Mouse (Mus musculus) embryonic facial prominence, embryonic 11.5 days (tissue): ENCODE results near the gene Cxcl9. TPM values are rescaled to one million over a fixed set of nuclear protein-coding genes. Genes with fewer than 3 reads are reported as not detected.

ENCODE experiments used
- ATAC-seq: fragments of 200-750 bp; cut with Nextera tagmentation; replicated peaks from 2 replicates; pipeline ENCODE4 v1.8.0; 2017; ENCODE audit warnings: low read depth; ENCODE audit not compliant: insufficient number of reproducible peaks, low FRiP score, low TSS enrichment
- DNase-seq: peaks from one replicate; pipeline ENCODE4 v3.0.0-alpha.2; 2015; ENCODE audit warnings: low spot score
- H3K27ac ChIP-seq: fragments of 300-500 bp; sonication (generic); replicated peaks from 2 replicates; pipeline ENCODE4 v1.5.1; 2014; ENCODE audit warnings: mild to moderate bottlenecking, low read depth, low read length, control low read depth
- H3K27me3 ChIP-seq: fragments of 300-500 bp; sonication (generic); 2 replicates; pipeline ENCODE4 v1.6.1; 2014; ENCODE audit warnings: mild to moderate bottlenecking, low read length, moderate library complexity, mixed read lengths; ENCODE audit not compliant: control insufficient read depth, insufficient read depth
- H3K36me3 ChIP-seq: fragments of 300-500 bp; sonication (generic); replicated peaks from 2 replicates; pipeline ENCODE4 v1.6.1; 2014; ENCODE audit warnings: low read depth, mild to moderate bottlenecking, low read length, moderate library complexity, mixed read lengths; ENCODE audit not compliant: control insufficient read depth, insufficient read depth
- H3K4me1 ChIP-seq: fragments of 300-500 bp; sonication (generic); 2 replicates; pipeline ENCODE4 v1.6.1; 2014; ENCODE audit warnings: low read length, mixed read lengths; ENCODE audit not compliant: control insufficient read depth, insufficient read depth
- H3K4me2 ChIP-seq: fragments of 300-500 bp; sonication (generic); 2 replicates; pipeline ENCODE4 v1.6.1; 2014; ENCODE audit warnings: low read depth, mild to moderate bottlenecking, control low read depth, low read length, moderate library complexity
- H3K4me3 ChIP-seq: fragments of 300-500 bp; sonication (generic); 2 replicates; pipeline ENCODE4 v1.5.1; 2014; ENCODE audit warnings: low read depth, low read length, control low read depth
- H3K9ac ChIP-seq: fragments of 300-500 bp; sonication (generic); replicated peaks from 2 replicates; pipeline ENCODE4 v1.6.1; 2014; ENCODE audit warnings: mild to moderate bottlenecking, control low read depth, low read length
- H3K9me3 ChIP-seq: fragments of 300-500 bp; sonication (generic); replicated peaks from 2 replicates; pipeline ENCODE4 v1.6.1; 2016; ENCODE audit warnings: mild to moderate bottlenecking, low read length, inconsistent platforms, mixed read lengths; ENCODE audit not compliant: control insufficient read depth
- WGBS: fragments of 180-500 bp; shearing (Covaris S2); extraction: QIAGEN DNeasy Blood & Tissue Kit; methylation state at CpG from one replicate; pipeline ENCODE4 v1.1.7; 2014; 5-methylcytosine and 5-hydroxymethylcytosine counted together
- polyA plus RNA-seq: library from polyadenylated mRNA; unstranded; fragments of >200 nt; fragmentation: Nextera tagmentation; extraction: Ambion mirVana; gene quantifications from 2 replicates; pipeline ENCODE4 v1.2.1, GENCODE M21; 2014

Cxcl9 gene
- polyA plus RNA-seq, 1 experiment from 2014 or later = not detected

- Histone ChIP-seq H3K4me3 (no peak overlapping the region), H3K4me1 (no peaks in the 10 kb centered on the region), H3K4me2 (no peak overlapping the region), H3K27ac (no peak overlapping the region), H3K36me3 (no peaks in the 10 kb centered on the region), H3K27me3 (no peaks in the 10 kb centered on the region), H3K9me3 (no peaks in the 10 kb centered on the region), H3K9ac (no peak overlapping the region)
- 68% methylated on average over 7 of the region's 7 CpGs for WGBS
- ATAC-seq (no peak), DNase-seq (no peak)
These were observed 14.1 kb downstream of the Cxcl9 start for GRCm38 (mm10) chr5:92313776-92314175.

- peak; percentile 93 for DNase-seq
- H3K4me1 ChIP-seq = no peaks in the 10 kb centered on the region
- H3K27ac ChIP-seq = no peak overlapping the region
- 13% methylated on average over 13 of the region's 13 CpGs for WGBS
- H3K36me3 ChIP-seq = no peaks in the 10 kb centered on the region
- H3K4me2 ChIP-seq = no peak overlapping the region
- no peaks in the 10 kb centered on the region for H3K27me3 ChIP-seq
- no peak overlapping the region for H3K4me3 ChIP-seq
- H3K9me3 ChIP-seq = no peaks in the 10 kb centered on the region
- no peak overlapping the region for H3K9ac ChIP-seq
- ATAC-seq = no peak
These were observed 15.7 kb downstream of the Cxcl9 start for GRCm38 (mm10) chr5:92312046-92312715.

DNA sequence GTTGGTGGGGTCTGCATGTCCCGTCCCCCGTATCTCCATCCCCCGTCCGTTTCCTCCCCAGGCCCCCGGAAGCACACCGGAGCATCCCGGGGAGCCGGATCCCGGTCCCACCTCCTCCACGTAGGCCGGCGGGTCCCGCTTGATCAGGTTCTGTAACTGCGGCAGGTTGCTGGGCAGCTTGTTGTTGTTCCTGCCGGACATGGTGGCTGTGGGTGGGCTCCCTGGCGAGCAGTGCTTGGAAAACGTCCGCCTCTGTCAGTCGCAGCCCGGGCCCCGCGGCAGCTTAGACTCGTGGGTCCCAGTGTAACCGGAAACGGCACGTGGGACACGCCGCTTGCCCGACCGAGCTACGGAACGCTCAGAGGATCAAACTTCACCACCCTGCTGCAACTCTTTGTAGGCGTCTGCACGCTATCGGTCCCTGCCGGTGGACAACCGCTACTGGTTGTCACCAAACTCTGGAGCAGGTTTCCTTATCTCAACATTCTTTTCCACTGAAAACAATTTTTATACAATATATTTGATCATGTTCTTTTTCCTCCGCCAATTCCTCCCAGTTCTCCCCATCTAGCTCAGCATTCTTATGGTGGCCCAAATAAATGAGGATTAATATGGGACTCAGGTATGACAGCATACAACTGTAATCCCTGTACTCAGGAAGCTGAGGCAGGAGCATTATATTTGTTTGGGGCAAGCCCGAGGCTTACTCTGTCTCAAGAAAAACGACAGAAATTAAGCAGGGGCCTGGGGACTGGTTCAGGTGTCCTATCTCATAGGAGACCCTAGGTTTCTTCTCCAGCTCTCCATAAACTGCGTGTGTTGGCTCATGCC is 18.0 kb downstream of the Cxcl9 start, which contains the start of gene Sdad1:
TSS of gene Sdad1 (minus strand) at position 799 of the 831 bp plus-strand sequence.
- H3K27ac ChIP-seq = 0 out of 2 replicates have a peak within 1 kb of the TSS, but pooled peaks have one; percentile 8
- no peaks in the 10 kb centered on the region for H3K4me1 ChIP-seq
- no peaks in the 10 kb centered on the region; the same call in 1 of the 2 replicates for H3K36me3 ChIP-seq
- WGBS = 2% methylated on average over 41 of the region's 41 CpGs
- peak within 1 kb of the TSS; percentile 77 for H3K9ac ChIP-seq
- no peaks in the 10 kb centered on the region for H3K27me3 ChIP-seq
- H3K4me2 ChIP-seq = peak within 1 kb of the TSS; percentile 76
- DNase-seq (peak; percentile 96), ATAC-seq (peak; percentile 95)
- peak within 1 kb of the TSS; percentile 87 for H3K4me3 ChIP-seq
- no peaks in the 10 kb centered on the region for H3K9me3 ChIP-seq

DNA sequence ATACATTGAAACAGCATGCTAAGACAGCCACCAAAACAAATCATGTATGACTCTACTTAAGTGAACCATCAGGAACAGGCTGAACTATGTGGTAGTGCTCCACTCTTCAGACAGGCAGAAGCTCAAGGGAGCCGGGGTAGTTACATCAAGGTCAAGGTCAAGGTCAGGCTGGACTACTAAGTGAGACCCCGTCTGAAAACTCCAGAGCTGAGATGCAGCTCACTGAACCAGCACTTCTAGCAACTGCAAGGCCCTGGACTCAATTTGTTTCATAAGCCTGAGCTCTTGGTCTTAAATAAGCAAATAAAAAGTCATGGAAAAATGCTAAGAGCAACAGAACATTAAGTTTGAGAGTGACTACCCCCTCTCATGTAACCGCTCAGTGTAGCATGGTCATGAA is 23.6 kb downstream of the Cxcl9 start:
- Histone ChIP-seq H3K4me1 (no peaks in the 10 kb centered on the region), H3K9ac (no peak overlapping the region), H3K36me3 (peaks cover 9% of the 10 kb centered on the region), H3K9me3 (no peaks in the 10 kb centered on the region), H3K27me3 (no peaks in the 10 kb centered on the region), H3K27ac (no peak overlapping the region), H3K4me3 (no peak overlapping the region), H3K4me2 (no peak overlapping the region)
- DNase-seq (no peak), ATAC-seq (no peak)
- WGBS = 79% methylated on average over 3 of the region's 3 CpGs

DNA sequence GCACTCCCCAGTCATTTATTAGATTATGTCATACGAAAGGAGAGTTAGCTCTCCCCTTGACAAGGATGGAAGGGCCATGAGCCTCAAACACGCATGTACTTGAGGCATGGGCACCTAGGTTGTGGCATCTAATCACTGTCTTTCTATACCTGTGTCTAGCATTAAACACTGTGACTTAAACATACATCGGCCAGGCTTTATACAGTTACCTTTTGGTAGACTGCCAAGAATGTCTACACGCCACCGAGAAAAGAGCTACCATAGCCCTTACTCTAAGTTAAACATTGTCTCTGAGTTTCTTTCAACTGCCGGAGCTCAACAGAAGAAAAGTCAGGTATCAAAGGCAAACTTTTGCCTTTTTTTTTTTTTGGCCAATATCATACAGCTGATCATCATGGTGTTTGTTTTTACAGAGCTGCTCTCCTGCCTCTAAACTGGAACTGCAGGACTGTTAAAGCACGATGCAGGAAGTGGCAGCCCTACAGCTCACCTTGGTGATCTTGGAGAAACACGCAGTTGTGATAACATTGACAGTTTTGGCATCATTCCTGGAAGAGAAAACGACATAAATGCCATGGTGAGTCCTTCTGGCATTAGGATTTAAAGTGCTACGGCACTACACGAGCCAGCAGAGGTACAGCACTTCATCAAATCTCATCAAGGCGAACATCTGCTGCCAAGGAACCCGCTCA is 25.6 kb downstream of the Cxcl9 start:
- no peak overlapping the region for H3K9ac ChIP-seq
- DNase-seq (no peak), ATAC-seq (no peak)
- H3K27ac ChIP-seq = no peak overlapping the region
- H3K4me3 ChIP-seq = no peak overlapping the region
- no peak overlapping the region for H3K4me2 ChIP-seq
- H3K27me3 ChIP-seq = no peaks in the 10 kb centered on the region
- peaks cover 10% of the 10 kb centered on the region for H3K36me3 ChIP-seq
- H3K4me1 ChIP-seq = no peaks in the 10 kb centered on the region
- no peaks in the 10 kb centered on the region for H3K9me3 ChIP-seq
- WGBS = 93% methylated on average over 13 of the region's 13 CpGs

DNA sequence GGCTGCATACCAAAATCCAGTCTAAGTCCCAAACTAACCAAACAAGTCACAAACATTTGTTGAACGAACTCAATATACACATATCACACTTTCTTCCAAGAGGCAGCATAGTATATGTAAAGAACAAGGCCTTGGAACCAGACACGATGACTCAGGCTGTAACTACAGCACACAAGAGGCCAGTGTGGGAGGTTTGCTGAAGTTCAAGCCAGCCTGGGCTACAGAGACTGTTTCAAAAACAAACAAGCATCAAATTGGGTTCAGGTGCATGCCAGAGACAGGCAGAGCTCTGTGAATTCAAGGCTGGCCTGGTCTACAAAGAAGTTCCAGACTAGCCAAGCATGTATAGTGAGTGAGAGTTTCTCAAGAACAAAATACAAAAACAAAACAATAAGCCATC is 33.4 kb downstream of the Cxcl9 start:
- Histone ChIP-seq H3K9ac (no peak overlapping the region), H3K4me2 (no peak overlapping the region), H3K4me1 (no peaks in the 10 kb centered on the region), H3K36me3 (peaks cover 3% of the 10 kb centered on the region), H3K27me3 (no peaks in the 10 kb centered on the region), H3K9me3 (no peaks in the 10 kb centered on the region), H3K4me3 (no peak overlapping the region), H3K27ac (no peak overlapping the region)
- ATAC-seq = no peak
- 86% methylated on average over 2 of the region's 2 CpGs for WGBS
- no peak for DNase-seq

- Histone ChIP-seq H3K9ac (no peak overlapping the region), H3K4me2 (no peak overlapping the region), H3K4me3 (no peak overlapping the region), H3K9me3 (no peaks in the 10 kb centered on the region), H3K4me1 (no peaks in the 10 kb centered on the region), H3K36me3 (no peaks in the 10 kb centered on the region; the same call in none of the 2 replicates), H3K27me3 (no peaks in the 10 kb centered on the region), H3K27ac (no peak overlapping the region)
- ATAC-seq = no peak
- no peak for DNase-seq
- 91% methylated on average over 6 of the region's 6 CpGs for WGBS
These were observed 36.0 kb downstream of the Cxcl9 start for GRCm38 (mm10) chr5:92291652-92292414.
